Mouse (Mus musculus) left cerebral cortex, adult 18-20 months (tissue): Measurements from ENCODE around the gene Dgkh. TPM values are rescaled to one million over a fixed set of nuclear protein-coding genes. Genes with fewer than 3 reads are reported as not detected.

Experiments used
- DNase-seq, 2 experiments: peaks; one replicate each; pipeline ENCODE4 v3.0.0; 2021 to 2022; ENCODE audit warnings: low spot score in 2 of 2, mixed read lengths in 1 of 2
- total RNA-seq, 2 experiments: library from RNA; stranded (reverse); gene quantifications; 2 replicates each; pipeline ENCODE4 v1.2.3; 2021

Dgkh gene
- total RNA-seq, 2 experiments from 2014 or later: 67.8 to 71.2 TPM

GRCm38 (mm10) chr14:78548807-78549206 lies 183.8 kb downstream of the Dgkh start:
- no peak for DNase-seq

GRCm38 (mm10) chr14:78541319-78541718 lies 191.3 kb downstream of the Dgkh start:
- no peak for DNase-seq

GRCm38 (mm10) chr14:78539821-78540220 lies 192.8 kb downstream of the Dgkh start:
- DNase-seq: no peak

- no peak for DNase-seq
These were observed 193.8 kb downstream of the Dgkh start for GRCm38 (mm10) chr14:78538572-78539320.

GRCm38 (mm10) chr14:78537551-78537950 lies 195.0 kb downstream of the Dgkh start:
- peak; percentile 31 to 51 for DNase-seq

- peak; percentile 93 to 96 for DNase-seq
These were observed 196.1 kb downstream of the Dgkh start, which contains the start of gene Akap11 for GRCm38 (mm10) chr14:78536281-78537165. TSS of gene Akap11 (minus strand) at chr14:78536808.

- DNase-seq: no peak
These were observed 197.2 kb downstream of the Dgkh start for GRCm38 (mm10) chr14:78535366-78535765.

GRCm38 (mm10) chr14:78534651-78535050 lies 197.9 kb downstream of the Dgkh start:
- DNase-seq: no peak

GRCm38 (mm10) chr14:78533701-78534100 lies 198.9 kb downstream of the Dgkh start:
- no peak for DNase-seq

- no peak for DNase-seq
These were observed 200.2 kb downstream of the Dgkh start for GRCm38 (mm10) chr14:78532345-78532744.

- DNase-seq: no peak
These were observed 202.3 kb downstream of the Dgkh start for GRCm38 (mm10) chr14:78530256-78530655.

- DNase-seq: no peak
These were observed 203.8 kb downstream of the Dgkh start for GRCm38 (mm10) chr14:78528461-78529425.

GRCm38 (mm10) chr14:78526907-78527306 lies 205.7 kb downstream of the Dgkh start:
- DNase-seq: no peak

GRCm38 (mm10) chr14:78526475-78526874 lies 206.1 kb downstream of the Dgkh start:
- no peak for DNase-seq

GRCm38 (mm10) chr14:78525611-78526457 lies 206.7 kb downstream of the Dgkh start:
- DNase-seq: no peak

- DNase-seq: no peak
These were observed 207.5 kb downstream of the Dgkh start for GRCm38 (mm10) chr14:78525059-78525458.

- DNase-seq: no peak
These were observed 221.9 kb downstream of the Dgkh start for GRCm38 (mm10) chr14:78510713-78511112.

- no peak for DNase-seq
These were observed 222.8 kb downstream of the Dgkh start for GRCm38 (mm10) chr14:78509791-78510190.
